ENCODE assay signal across 42 mouse cellular contexts in genomic region chr3:146650716-146651115, GRCm38 (mm10). TPM values are rescaled to one million over a fixed set of nuclear protein-coding genes. Genes with fewer than 3 reads are reported as not detected.
"Had no signal": no experiment of that assay in that cellular context is flagged by ENCODE, and none has a peak within 500 bp of the region (broad histone marks: within the 10 kb centered on the region; RNA-seq: fewer than 3 reads in every experiment).

No protein-coding gene starts in this region.

- ATAC-seq: hindbrain, postnatal 0 days; intestine, embryonic 16.5 days; liver, embryonic 12.5 days had no signal

- DNase-seq: gastrocnemius, adult 2 months; gastrocnemius, postnatal 10 days; gastrocnemius, postnatal 25 days; heart, adult 18-20 months; heart, postnatal 10 days; kidney, adult 11 months; kidney, adult 2 months; kidney, adult 9 months; kidney, postnatal 14 days; kidney, postnatal 36 days; layer of hippocampus, adult 9-11 months; layer of hippocampus, postnatal 36 days; left cerebral cortex, postnatal 4 days had no signal

RNA-seq across cellular contexts. Expression of gene 4930503B20Rik, which starts 0.4 kb away (rescaled TPM):
- total RNA-seq: gastrocnemius, adult 2 months; gastrocnemius, postnatal 25 days; heart, adult 18-20 months; heart, postnatal 10 days; heart, postnatal 25 days; hematopoietic stem cell, adult 5-6 weeks; hindbrain, postnatal 0 days; layer of hippocampus, adult 18-20 months; layer of hippocampus, postnatal 14 days; layer of hippocampus, postnatal 36 days; left cerebral cortex, adult 18-20 months; left cerebral cortex, adult 8-10 months; left cerebral cortex, postnatal 10 days; liver, adult 2 months had no signal
- polyA plus RNA-seq: heart, embryonic 10.5 days; heart, embryonic 12.5 days; heart, embryonic 14.5 days; hindbrain, embryonic 11.5 days; hindbrain, embryonic 13.5 days; hindbrain, embryonic 15.5 days; hindbrain, postnatal 0 days; intestine, embryonic 14.5 days; intestine, embryonic 16.5 days; kidney, adult 2 months; kidney, embryonic 15.5 days; kidney, postnatal 0 days; large intestine, adult 2 months; limb, embryonic 11.5 days; limb, embryonic 13.5 days; limb, embryonic 15.5 days; liver, adult 2 months; liver, embryonic 12.5 days; liver, embryonic 14.5 days had no signal

RNA-seq across cellular contexts. Expression of gene Samd13, which starts 34.7 kb away (rescaled TPM):
- total RNA-seq: layer of hippocampus, adult 18-20 months; layer of hippocampus, postnatal 14 days; layer of hippocampus, postnatal 36 days; liver, adult 2 months had no signal
- polyA plus RNA-seq: liver, adult 2 months had no signal

RNA-seq across cellular contexts. Expression of gene Dnase2b, which starts 35.3 kb away (rescaled TPM):
- total RNA-seq: gastrocnemius, postnatal 10 days; gastrocnemius, postnatal 25 days; heart, adult 18-20 months; heart, adult 8-10 months; heart, postnatal 10 days; heart, postnatal 25 days; hematopoietic stem cell, adult 5-6 weeks; hindbrain, postnatal 0 days; layer of hippocampus, adult 18-20 months; layer of hippocampus, adult 8-10 months; layer of hippocampus, postnatal 14 days; layer of hippocampus, postnatal 36 days; left cerebral cortex, adult 18-20 months; left cerebral cortex, adult 8-10 months; left cerebral cortex, postnatal 10 days; left cerebral cortex, postnatal 25 days; left cerebral cortex, postnatal 4 days had no signal
- polyA plus RNA-seq: heart, embryonic 10.5 days; heart, embryonic 12.5 days; heart, embryonic 14.5 days; heart, embryonic 16.5 days; hindbrain, embryonic 11.5 days; hindbrain, embryonic 13.5 days; hindbrain, embryonic 15.5 days; hindbrain, postnatal 0 days; intestine, embryonic 14.5 days; kidney, adult 2 months; kidney, postnatal 0 days; large intestine, adult 2 months; limb, embryonic 11.5 days; limb, embryonic 13.5 days had no signal
